Mouse (Mus musculus) A20 (cell line): ENCODE measurements around the gene Gm9268.
"Not testable (repeated sequence)": the region's sequence is repeated elsewhere in the genome, so short reads cannot be mapped to it uniquely, and the experiment has no call there.

Experiments used
- DNase-seq: peaks from one replicate; pipeline ENCODE4 v3.0.0-alpha.2; 2011; ENCODE audit warnings: low read depth, low spot score

The Gm9268 gene

GRCm38 (mm10) chr7:43018465-43018864 is at the start of gene Gm9268:
Gene Gm9268 (plus strand): TSS chr7:43018765.
- not testable (repeated sequence) for DNase-seq

- DNase-seq, result peak; percentile 93
Observed at GRCm38 (mm10) chr7:42980098-42980497, 38.5 kb upstream of the Gm9268 start.

DNA sequence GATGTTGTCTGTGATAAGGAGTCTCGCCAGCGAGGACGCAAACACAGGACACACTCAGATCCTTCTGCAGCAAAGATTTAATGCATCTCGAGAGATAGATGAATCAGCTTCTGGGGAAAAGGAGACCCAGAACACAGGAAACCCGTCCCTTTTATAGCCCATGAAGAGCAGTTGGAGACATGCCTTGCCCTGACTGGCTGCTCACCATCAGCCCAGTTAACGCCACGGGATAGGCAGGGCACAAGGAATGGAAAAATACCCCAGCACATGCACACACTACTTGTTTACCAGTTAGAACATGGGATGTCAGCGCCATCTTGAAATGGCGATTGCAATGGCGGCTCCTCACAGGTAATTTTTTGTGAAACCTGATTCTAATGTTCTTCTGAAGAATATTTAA is 37.8 kb upstream of the Gm9268 start:
- no peak for DNase-seq

DNA sequence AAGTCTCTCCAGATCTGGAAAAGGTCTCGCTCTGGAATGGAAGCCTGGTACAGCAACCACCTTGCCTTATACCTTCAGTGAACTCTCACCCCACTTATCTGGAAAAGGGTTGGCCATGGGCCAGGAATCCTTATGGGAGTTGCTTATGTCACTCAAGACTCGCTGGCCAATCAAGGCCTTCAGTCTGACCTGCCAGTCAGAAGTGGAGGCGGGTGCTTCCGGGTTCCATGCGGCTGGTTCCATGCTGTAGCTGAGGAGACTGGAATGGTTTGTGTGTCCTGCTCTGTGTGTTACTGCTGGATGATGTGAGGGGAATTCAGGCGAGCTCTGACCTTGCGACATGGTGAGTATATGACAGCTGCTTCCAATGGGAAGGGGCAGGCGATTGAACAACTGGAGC is 59.3 kb downstream of the Gm9268 start:
- no peak for DNase-seq
